Mouse (Mus musculus) CH12.LX (cell line): Measurements from ENCODE around the gene Psenen. TPM values are rescaled to one million over a fixed set of nuclear protein-coding genes. Genes with fewer than 3 reads are reported as not detected.

Source experiments
- DNase-seq: peaks from one replicate; pipeline ENCODE4 v3.0.0-alpha.2; 2013; ENCODE audit errors: extremely low read depth
- H3K27ac ChIP-seq: 2 replicates; pipeline ENCODE4 v1.5.1; 2012; ENCODE audit warnings: low read depth, mild to moderate bottlenecking, control low read depth, moderate library complexity; ENCODE audit not compliant: insufficient read depth
- H3K27me3 ChIP-seq: replicated peaks from 2 replicates; pipeline ENCODE3; 2012; ENCODE audit warnings: inconsistent platforms
- H3K36me3 ChIP-seq, 2 experiments: replicated peaks in 1 of 2; 2 replicates each; pipeline versions ENCODE3 to v1.6.1; 2012; ENCODE audit warnings: inconsistent platforms in 1 of 2, low read length in 1 of 2, mild to moderate bottlenecking in 1 of 2, mixed read lengths in 1 of 2, moderate library complexity in 1 of 2; ENCODE audit not compliant: control insufficient read depth in 1 of 2, insufficient read depth in 1 of 2
- H3K4me1 ChIP-seq, 2 experiments: 2 replicates each; pipeline ENCODE4 v1.6.1; 2012; ENCODE audit warnings: inconsistent platforms in 1 of 2, moderate library complexity in 1 of 2; ENCODE audit not compliant: insufficient read depth in 2 of 2, control insufficient read depth in 1 of 2
- H3K4me2 ChIP-seq: 2 replicates; pipeline ENCODE4 v1.6.1; 2012; ENCODE audit warnings: low read depth, mild to moderate bottlenecking, control low read depth; ENCODE audit not compliant: poor library complexity, insufficient read depth, severe bottlenecking
- H3K4me3 ChIP-seq, 3 experiments: fragments of 150-350 bp in 1 of 3; sonication (generic) in 1 of 3; replicated peaks in 1 of 3; 2 replicates each; pipeline versions ENCODE3 to v1.5.1; 2011 to 2012; ENCODE audit warnings: low read depth in 2 of 3, low read length in 2 of 3, mild to moderate bottlenecking in 2 of 3, moderate library complexity in 2 of 3, control low read depth in 1 of 3, improper control_type of control experiment in 1 of 3, inconsistent platforms in 1 of 3, mixed read lengths in 1 of 3; ENCODE audit not compliant: poor library complexity in 1 of 3
- H3K79me2 ChIP-seq: replicated peaks from 2 replicates; pipeline ENCODE4 v1.6.1; 2012; ENCODE audit warnings: mild to moderate bottlenecking, moderate library complexity; ENCODE audit not compliant: control insufficient read depth, poor library complexity, insufficient read depth, severe bottlenecking; ENCODE audit errors: extremely low read depth
- H3K9ac ChIP-seq: 2 replicates; pipeline ENCODE4 v1.6.1; 2012; ENCODE audit warnings: low read depth, mild to moderate bottlenecking, control low read depth, moderate library complexity; ENCODE audit not compliant: insufficient read depth
- H3K9me3 ChIP-seq: replicated peaks from 2 replicates; pipeline ENCODE3; 2012; ENCODE audit warnings: low read length, inconsistent platforms, mixed read lengths
- BHLHE40 ChIP-seq: IDR thresholded peaks from 2 replicates; pipeline ENCODE4 v1.6.1; 2011; ENCODE audit warnings: mild to moderate bottlenecking, low read depth, low read length, improper control_type of control experiment
- CHD2 ChIP-seq: IDR thresholded peaks from 2 replicates; pipeline ENCODE4 v1.6.1; 2011; ENCODE audit warnings: low read length, improper control_type of control experiment
- E2F4 ChIP-seq: IDR thresholded peaks from 2 replicates; pipeline ENCODE4 v1.6.1; 2011; ENCODE audit warnings: low read depth, low read length, improper control_type of control experiment; ENCODE audit not compliant: insufficient replicate concordance
- ETS1 ChIP-seq: conservative IDR thresholded peaks from 2 replicates; pipeline ENCODE4 v1.6.1; 2012; ENCODE audit warnings: low read depth, mild to moderate bottlenecking, inconsistent platforms, low read length, improper control_type of control experiment, moderate library complexity
- GABPA ChIP-seq: IDR thresholded peaks from 2 replicates; pipeline ENCODE4 v1.6.1; 2012; ENCODE audit warnings: low read depth, low read length, improper control_type of control experiment, inconsistent platforms; ENCODE audit not compliant: insufficient replicate concordance
- HCFC1 ChIP-seq: IDR thresholded peaks from 2 replicates; pipeline ENCODE4 v1.6.1; 2012; ENCODE audit warnings: low read depth, mild to moderate bottlenecking, inconsistent platforms, low read length, improper control_type of control experiment
- IRF4 ChIP-seq: IDR thresholded peaks from 2 replicates; pipeline ENCODE4 v1.6.1; 2014; ENCODE audit warnings: low read depth, mild to moderate bottlenecking, inconsistent platforms, low read length, improper control_type of control experiment
- JUND ChIP-seq: conservative IDR thresholded peaks from 2 replicates; pipeline ENCODE4 v1.6.1; 2011; ENCODE audit warnings: low read depth, low read length, improper control_type of control experiment
- MAFK ChIP-seq: IDR thresholded peaks from 2 replicates; pipeline ENCODE4 v1.6.1; 2011; ENCODE audit warnings: low read length, improper control_type of control experiment; ENCODE audit not compliant: insufficient replicate concordance
- MAX ChIP-seq: IDR thresholded peaks from 2 replicates; pipeline ENCODE4 v1.6.1; 2011; ENCODE audit warnings: low read length, improper control_type of control experiment
- MEF2A ChIP-seq: IDR thresholded peaks from 2 replicates; pipeline ENCODE4 v1.6.1; 2014; ENCODE audit warnings: low read depth, mild to moderate bottlenecking, inconsistent platforms, low read length, improper control_type of control experiment, borderline replicate concordance
- NELFE ChIP-seq: IDR thresholded peaks from 2 replicates; pipeline ENCODE4 v1.6.1; 2011; ENCODE audit warnings: low read depth, low read length, improper control_type of control experiment
- NRF1 ChIP-seq: IDR thresholded peaks from 2 replicates; pipeline ENCODE4 v1.6.1; 2014; ENCODE audit warnings: low read depth, mild to moderate bottlenecking, inconsistent platforms, low read length, improper control_type of control experiment, moderate library complexity
- PAX5 ChIP-seq: IDR thresholded peaks from 2 replicates; pipeline ENCODE4 v1.6.1; 2012; ENCODE audit warnings: low read length, inconsistent platforms, mixed read lengths
- POLR2A ChIP-seq: IDR thresholded peaks from 2 replicates; pipeline ENCODE4 v1.6.1; 2011; ENCODE audit warnings: low read depth, mild to moderate bottlenecking, improper control_type of control experiment, low read length
- POLR2AphosphoS2 ChIP-seq: IDR thresholded peaks from 2 replicates; pipeline ENCODE4 v1.6.1; 2011; ENCODE audit warnings: low read depth, low read length, improper control_type of control experiment
- RAD21 ChIP-seq: IDR thresholded peaks from 2 replicates; pipeline ENCODE4 v1.6.1; 2011; ENCODE audit warnings: low read depth, mild to moderate bottlenecking, low read length, improper control_type of control experiment, moderate library complexity
- RCOR1 ChIP-seq: conservative IDR thresholded peaks from 2 replicates; pipeline ENCODE4 v1.6.1; 2012; ENCODE audit warnings: low read depth, mild to moderate bottlenecking, inconsistent platforms, low read length, improper control_type of control experiment
- SIN3A ChIP-seq: IDR thresholded peaks from 2 replicates; pipeline ENCODE4 v1.6.1; 2012; ENCODE audit warnings: low read length, improper control_type of control experiment, inconsistent platforms
- SMC3 ChIP-seq: IDR thresholded peaks from 2 replicates; pipeline ENCODE4 v1.6.1; 2011; ENCODE audit warnings: low read depth, low read length, improper control_type of control experiment
- TBP ChIP-seq: conservative IDR thresholded peaks from 2 replicates; pipeline ENCODE4 v1.6.1; 2011; ENCODE audit warnings: low read depth, low read length, improper control_type of control experiment
- TCF12 ChIP-seq: IDR thresholded peaks from 2 replicates; pipeline ENCODE4 v1.6.1; 2014; ENCODE audit warnings: low read depth, mild to moderate bottlenecking, inconsistent platforms, low read length, improper control_type of control experiment
- UBTF ChIP-seq: IDR thresholded peaks from 2 replicates; pipeline ENCODE4 v1.6.1; 2012; ENCODE audit warnings: low read depth, mild to moderate bottlenecking, inconsistent platforms, low read length, improper control_type of control experiment, moderate library complexity
- USF1 ChIP-seq: IDR thresholded peaks from 2 replicates; pipeline ENCODE4 v1.6.1; 2014; ENCODE audit warnings: low read depth, mild to moderate bottlenecking, inconsistent platforms, low read length, improper control_type of control experiment
- USF2 ChIP-seq: conservative IDR thresholded peaks from 2 replicates; pipeline ENCODE4 v1.6.1; 2011; ENCODE audit warnings: low read depth, low read length, improper control_type of control experiment
- ZMIZ1 ChIP-seq: IDR thresholded peaks from 2 replicates; pipeline ENCODE4 v1.6.1; 2012; ENCODE audit warnings: low read depth, mild to moderate bottlenecking, inconsistent platforms, low read length, improper control_type of control experiment
- ZNF384 ChIP-seq: IDR thresholded peaks from 2 replicates; pipeline ENCODE4 v1.6.1; 2012; ENCODE audit warnings: low read depth, low read length, improper control_type of control experiment, inconsistent platforms
- dilution Hi-C: fragments of 300-500 bp; cut with MboI; formaldehyde crosslinking; loops from 2 replicates; pipeline ENCODE4 v1.14.3; 2020; ENCODE audit warnings: low sequenced_read_pairs; ENCODE audit not compliant: extremely low pct_unique_long_range_greater_than_20kb, extremely low pct_ligation_motif_present
- in situ Hi-C: fragments of 300-500 bp; cut with MboI; formaldehyde crosslinking; loops from 3 replicates; pipeline ENCODE4 v1.14.3; 2019; ENCODE audit warnings: low sequenced_read_pairs, low pct_ligation_motif_present, low pct_unique_long_range_greater_than_20kb, mixed read lengths
- polyA plus RNA-seq: library from polyadenylated mRNA; unstranded; fragments of >175 nt; gene quantifications from 2 replicates; pipeline ENCODE4 v1.2.1, GENCODE M21; 2012; ENCODE audit warnings: low read depth; ENCODE audit not compliant: insufficient read length
- total RNA-seq, 2 experiments: library from RNA; depleted of rRNA; stranded (reverse); fragments of 300-350 nt in 1 of 2; fragments of >200 nt in 1 of 2; gene quantifications; 2 replicates each; pipeline ENCODE4 v1.2.3; 2012 to 2014

The Psenen gene
- total and polyA plus RNA-seq, 3 experiments, result 55.2 to 121 (median 92.7) TPM

- no peaks in the 10 kb centered on the region for H3K79me2 ChIP-seq
- H3K9ac ChIP-seq, result no peak overlapping the region
- H3K9me3 ChIP-seq, result no peaks in the 10 kb centered on the region
- H3K4me3 ChIP-seq, result no peak overlapping the region
- in situ Hi-C loops (no loop called here), dilution Hi-C loops (no loop called here)
- H3K27ac ChIP-seq, result no peak overlapping the region
- TF ChIP-seq PAX5 (no peak), ZMIZ1 (no peak), POLR2A (no peak), SIN3A (no peak), JUND (no peak), GABPA (no peak), IRF4 (no peak), ZNF384 (no peak), POLR2AphosphoS2 (no peak), MAX (no peak), BHLHE40 (no peak), SMC3 (no peak), USF1 (no peak), TBP (no peak), HCFC1 (no peak), RCOR1 (no peak), UBTF (no peak), MEF2A (no peak), E2F4 (no peak), TCF12 (no peak)
- H3K4me1 ChIP-seq, result peaks cover 4 to 14% of the 10 kb centered on the region in 2 experiments
- H3K36me3 ChIP-seq, result peaks cover 29 to 68% of the 10 kb centered on the region in 2 experiments
- no peak overlapping the region for H3K4me2 ChIP-seq
- no peak for DNase-seq
- H3K27me3 ChIP-seq, result no peaks in the 10 kb centered on the region
Measured at GRCm38 (mm10) chr7:30531291-30531815, 32.1 kb downstream of the Psenen start.

GRCm38 (mm10) chr7:30526981-30527380 is 36.4 kb downstream of the Psenen start:
- in situ Hi-C loops, result no loop called here
- H3K4me2 ChIP-seq, result no peak overlapping the region
- no peaks in the 10 kb centered on the region for H3K9me3 ChIP-seq
- peaks cover 10 to 16% of the 10 kb centered on the region in 2 experiments for H3K4me1 ChIP-seq
- dilution Hi-C loops, result no loop called here
- no peak overlapping the region for H3K27ac ChIP-seq
- no peaks in the 10 kb centered on the region for H3K79me2 ChIP-seq
- no peaks in the 10 kb centered on the region for H3K27me3 ChIP-seq
- no peak for TF ChIP-seq NELFE
- TF ChIP-seq RAD21, result no peak
- TF ChIP-seq CHD2, result no peak
- TF ChIP-seq ETS1, result no peak
- no peak for TF ChIP-seq NRF1
- no peak for TF ChIP-seq USF2
- no peak for TF ChIP-seq RCOR1
- no peak for TF ChIP-seq ZMIZ1
- no peak for TF ChIP-seq JUND
- no peak for TF ChIP-seq MAFK
- TF ChIP-seq SMC3, result no peak
- no peak for TF ChIP-seq E2F4
- no peak for TF ChIP-seq GABPA
- TF ChIP-seq UBTF, result no peak
- no peak for TF ChIP-seq MEF2A
- TF ChIP-seq, all 38 proteins: peak for 0
- no peak for DNase-seq
- Histone ChIP-seq H3K9ac (no peak overlapping the region), H3K36me3 (peaks cover 34 to 92% of the 10 kb centered on the region in 2 experiments), H3K4me3 (no peak overlapping the region)
